Mouse (Mus musculus) layer of hippocampus, adult 6 months (tissue): ENCODE results near the gene Crybb1. TPM values are rescaled to one million over a fixed set of nuclear protein-coding genes. Genes with fewer than 3 reads are reported as not detected.

Experiments
- long read RNA-seq, 2 experiments: library from polyadenylated mRNA; unstranded; transcript quantifications; one replicate each; pipeline ENCODE4 v2.0.0; 2019 to 2020
- polyA plus RNA-seq: library from polyadenylated mRNA; unstranded; fragments of <200 nt; fragmentation: Nextera tagmentation; gene quantifications from 2 replicates; pipeline ENCODE4 v1.2.3, GENCODE M21; 2021

Crybb1 gene
- 14.6 and 16.4 TPM in 2 replicates for polyA plus RNA-seq
- long read RNA-seq, experiment 1, transcript Crybb1-201 (6 exons, 882 nt) = major isoform, 12 of 14 reads
- long read RNA-seq, experiment 1, partial matches to known transcripts = 2 of 14 reads
- long read RNA-seq, experiment 1, other reads (novel, unspliced or antisense) = 0 of 14 reads
- long read RNA-seq, experiment 2, partial matches to known transcripts = 0 of 2 reads
- long read RNA-seq, experiment 2, other reads (novel, unspliced or antisense) = 0 of 2 reads

GRCm38 (mm10) chr5:112255426-112255825 is at the start of gene Crybb1:
Crybb1 (plus strand) TSS chr5:112255815.

GRCm38 (mm10) chr5:112252400-112252799 is 3.2 kb upstream of the Crybb1 start, which contains the start of gene Cryba4:
Cryba4 (minus strand) TSS chr5:112252518.

GRCm38 (mm10) chr5:112276267-112276873 is 20.8 kb downstream of the Crybb1 start, which contains the start of gene Tpst2:
Tpst2 (plus strand) TSS chr5:112276691.

Other genes starting within 250 kb of the Crybb1 start
- gene Cryba4, start 3.3 kb upstream of the Crybb1 start, polyA plus RNA-seq = 4.0 and 6.2 TPM in 2 replicates
- 60.6 and 71.3 TPM in 2 replicates for gene Tpst2, start 20.9 kb downstream of the Crybb1 start, polyA plus RNA-seq
- 16.7 and 18.9 TPM in 2 replicates for gene Tfip11, start 70.5 kb downstream of the Crybb1 start, polyA plus RNA-seq
- gene Srrd, start 87.2 kb downstream of the Crybb1 start, polyA plus RNA-seq = 2.7 and 4.6 TPM in 2 replicates
- gene Hps4, start 87.3 kb downstream of the Crybb1 start, polyA plus RNA-seq = 10.8 and 11.7 TPM in 2 replicates
- gene Gm6583, start 100.2 kb downstream of the Crybb1 start, polyA plus RNA-seq = not detected in 2 replicates
- gene Asphd2, start 139.1 kb downstream of the Crybb1 start, polyA plus RNA-seq = 49.7 and 57.4 TPM in 2 replicates
- not detected in 2 replicates for gene Gm6588, start 193.6 kb downstream of the Crybb1 start, polyA plus RNA-seq